Mouse (Mus musculus) embryonic facial prominence, embryonic 14.5 days (tissue): Measurements from ENCODE around the gene Armc12. TPM values are rescaled to one million over a fixed set of nuclear protein-coding genes. Genes with fewer than 3 reads are reported as not detected.

Experiments
- ATAC-seq: fragments of 200-750 bp; cut with Nextera tagmentation; 2 replicates; pipeline ENCODE4 v1.8.0; 2017; ENCODE audit warnings: low read depth, moderate number of reproducible peaks, moderate TSS enrichment
- DNase-seq: peaks from one replicate; pipeline ENCODE4 v3.0.0-alpha.2; 2015; ENCODE audit warnings: low spot score
- H3K27ac ChIP-seq: fragments of 300-500 bp; sonication (generic); replicated peaks from 2 replicates; pipeline ENCODE4 v1.5.1; 2014; ENCODE audit warnings: low read depth, mild to moderate bottlenecking, low read length, moderate library complexity
- H3K27me3 ChIP-seq: fragments of 300-500 bp; sonication (generic); replicated peaks from 2 replicates; pipeline ENCODE4 v1.6.1; 2014; ENCODE audit warnings: low read length; ENCODE audit not compliant: control insufficient read depth, insufficient read depth
- H3K36me3 ChIP-seq: fragments of 300-500 bp; sonication (generic); 2 replicates; pipeline ENCODE4 v1.6.1; 2014; ENCODE audit warnings: low read length, mixed read lengths; ENCODE audit not compliant: control insufficient read depth, insufficient read depth
- H3K4me1 ChIP-seq: fragments of 300-500 bp; sonication (generic); 2 replicates; pipeline ENCODE4 v1.6.1; 2014; ENCODE audit warnings: antibody characterized with exemption, low read length; ENCODE audit not compliant: control insufficient read depth, insufficient read depth
- H3K4me2 ChIP-seq: fragments of 300-500 bp; sonication (generic); 2 replicates; pipeline ENCODE4 v1.6.1; 2014; ENCODE audit warnings: low read depth, mild to moderate bottlenecking, low read length, moderate library complexity, mixed read lengths
- H3K4me3 ChIP-seq: fragments of 300-500 bp; sonication (generic); 2 replicates; pipeline ENCODE4 v1.5.1; 2014; ENCODE audit warnings: low read depth, mild to moderate bottlenecking, low read length
- H3K9ac ChIP-seq: fragments of 300-500 bp; sonication (generic); 2 replicates; pipeline ENCODE4 v1.6.1; 2014; ENCODE audit warnings: low read depth, mild to moderate bottlenecking, low read length, moderate library complexity, mixed read lengths
- H3K9me3 ChIP-seq: fragments of 300-500 bp; sonication (generic); 2 replicates; pipeline ENCODE4 v1.6.1; 2016; ENCODE audit warnings: low read length; ENCODE audit not compliant: control insufficient read depth
- WGBS: fragments of 180-500 bp; shearing (Covaris S2); extraction: QIAGEN DNeasy Blood & Tissue Kit; methylation state at CpG from one replicate; pipeline ENCODE4 v1.1.7; 2014; 5-methylcytosine and 5-hydroxymethylcytosine counted together
- polyA plus RNA-seq: library from polyadenylated mRNA; unstranded; fragments of >200 nt; fragmentation: Nextera tagmentation; extraction: Ambion mirVana; gene quantifications from 2 replicates; pipeline ENCODE4 v1.2.1, GENCODE M21; 2014

The Armc12 gene
- polyA plus RNA-seq, 1 experiment from 2014 or later, result not detected

GRCm38 (mm10) chr17:28491035-28491770 is 39.4 kb upstream of the Armc12 start:
- peak; percentile 26; the same call in 1 of the 2 replicates for ATAC-seq
- Histone ChIP-seq H3K4me3 (no peak overlapping the region), H3K9me3 (no peaks in the 10 kb centered on the region), H3K36me3 (no peaks in the 10 kb centered on the region), H3K27ac (no peak overlapping the region), H3K4me2 (no peak overlapping the region), H3K27me3 (no peaks in the 10 kb centered on the region), H3K9ac (no peak overlapping the region), H3K4me1 (no peaks in the 10 kb centered on the region; the same call in 1 of the 2 replicates)
- WGBS, result 68% methylated on average over 14 of the region's 14 CpGs
- peak; percentile 48 for DNase-seq

GRCm38 (mm10) chr17:28495832-28496231 is 34.8 kb upstream of the Armc12 start:
- no peak for ATAC-seq
- H3K27ac ChIP-seq, result no peak overlapping the region
- H3K4me1 ChIP-seq, result no peaks in the 10 kb centered on the region
- no peaks in the 10 kb centered on the region for H3K27me3 ChIP-seq
- H3K9ac ChIP-seq, result no peak overlapping the region
- no peak for DNase-seq
- H3K4me2 ChIP-seq, result no peak overlapping the region
- no peaks in the 10 kb centered on the region for H3K36me3 ChIP-seq
- 0 out of 2 replicates have a peak, but pooled peaks cover 6% of the 10 kb centered on the region for H3K9me3 ChIP-seq
- 89% methylated on average over 8 of the region's 8 CpGs for WGBS
- no peak overlapping the region for H3K4me3 ChIP-seq

GRCm38 (mm10) chr17:28499190-28499589 is 31.4 kb upstream of the Armc12 start:
- DNase-seq (no peak), ATAC-seq (no peak)
- WGBS, result 61% methylated on average over 2 of the region's 2 CpGs
- no peak overlapping the region for H3K27ac ChIP-seq
- no peak overlapping the region for H3K9ac ChIP-seq
- no peaks in the 10 kb centered on the region for H3K4me1 ChIP-seq
- H3K36me3 ChIP-seq, result no peaks in the 10 kb centered on the region
- H3K27me3 ChIP-seq, result no peaks in the 10 kb centered on the region
- H3K9me3 ChIP-seq, result 0 out of 2 replicates have a peak, but pooled peaks cover 6% of the 10 kb centered on the region
- no peak overlapping the region for H3K4me3 ChIP-seq
- no peak overlapping the region for H3K4me2 ChIP-seq

DNA sequence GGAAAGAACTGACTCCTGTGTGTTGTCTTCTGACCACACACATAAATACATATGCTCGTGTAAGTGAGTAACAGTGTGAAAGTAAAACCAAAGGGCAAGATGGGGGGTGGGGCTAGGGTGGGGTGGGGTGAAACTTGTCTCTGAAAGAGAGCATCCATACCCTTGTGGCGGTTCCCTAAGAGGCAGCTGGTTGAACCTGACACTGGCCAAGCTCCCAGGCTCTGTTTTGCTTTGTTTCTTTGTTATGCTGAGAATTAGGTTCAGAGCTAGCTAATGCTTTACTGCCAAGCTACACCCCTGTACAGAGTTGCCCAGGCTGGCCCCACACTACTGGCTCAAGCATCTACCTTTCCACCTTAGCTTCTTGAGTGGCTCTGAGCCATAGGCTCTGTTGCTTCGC is 30.1 kb upstream of the Armc12 start:
- Histone ChIP-seq H3K4me2 (no peak overlapping the region), H3K27ac (no peak overlapping the region), H3K9me3 (0 out of 2 replicates have a peak, but pooled peaks cover 6% of the 10 kb centered on the region), H3K4me1 (no peaks in the 10 kb centered on the region), H3K4me3 (no peak overlapping the region), H3K27me3 (no peaks in the 10 kb centered on the region), H3K9ac (no peak overlapping the region), H3K36me3 (no peaks in the 10 kb centered on the region)
- WGBS, result 67% methylated on average over 3 of the region's 3 CpGs
- ATAC-seq, result no peak
- no peak for DNase-seq

- Histone ChIP-seq H3K27ac (no peak overlapping the region), H3K36me3 (no peaks in the 10 kb centered on the region), H3K4me1 (no peaks in the 10 kb centered on the region), H3K27me3 (no peaks in the 10 kb centered on the region), H3K4me2 (no peak overlapping the region), H3K9ac (no peak overlapping the region), H3K4me3 (no peak overlapping the region), H3K9me3 (0 out of 2 replicates have a peak, but pooled peaks cover under 1% of the 10 kb centered on the region)
- ATAC-seq, result no peak
- DNase-seq, result no peak
- WGBS, result 62% methylated on average over 7 of the region's 7 CpGs
Observed at GRCm38 (mm10) chr17:28502196-28502821, 28.3 kb upstream of the Armc12 start.

DNA sequence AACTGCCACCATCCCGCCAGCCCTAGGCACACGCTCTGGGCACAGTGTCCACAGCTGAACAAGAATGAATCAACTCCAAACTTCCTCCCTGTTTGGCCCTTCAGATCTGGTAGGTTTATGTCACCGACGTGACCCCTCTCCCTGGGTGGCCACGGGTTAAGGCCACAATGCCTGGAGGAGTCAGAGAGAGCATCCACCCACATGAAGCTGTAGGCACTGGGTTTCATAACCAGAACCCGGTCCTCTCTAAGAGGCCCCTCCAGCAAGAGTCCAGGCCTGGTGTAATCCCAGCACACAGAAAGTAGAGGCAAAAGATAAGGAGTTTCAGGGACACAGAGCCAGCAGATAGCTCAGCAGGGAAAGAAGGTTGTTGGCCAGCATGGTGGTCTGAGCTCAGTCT is 26.4 kb upstream of the Armc12 start:
- DNase-seq (no peak), ATAC-seq (no peak)
- no peak overlapping the region for H3K4me3 ChIP-seq
- H3K9me3 ChIP-seq, result no peaks in the 10 kb centered on the region
- H3K27me3 ChIP-seq, result no peaks in the 10 kb centered on the region
- no peaks in the 10 kb centered on the region for H3K4me1 ChIP-seq
- H3K4me2 ChIP-seq, result no peak overlapping the region
- no peak overlapping the region for H3K9ac ChIP-seq
- H3K27ac ChIP-seq, result no peak overlapping the region
- no peaks in the 10 kb centered on the region for H3K36me3 ChIP-seq
- WGBS, result 75% methylated on average over 6 of the region's 6 CpGs

GRCm38 (mm10) chr17:28505591-28505990 is 25.0 kb upstream of the Armc12 start:
- H3K27me3 ChIP-seq, result no peaks in the 10 kb centered on the region
- no peak overlapping the region for H3K4me3 ChIP-seq
- H3K9me3 ChIP-seq, result no peaks in the 10 kb centered on the region
- no peaks in the 10 kb centered on the region for H3K36me3 ChIP-seq
- DNase-seq (no peak), ATAC-seq (no peak)
- H3K9ac ChIP-seq, result no peak overlapping the region
- H3K4me2 ChIP-seq, result no peak overlapping the region
- no peak overlapping the region for H3K27ac ChIP-seq
- WGBS, result 85% methylated on average over 4 of the region's 4 CpGs
- peaks cover under 1% of the 10 kb centered on the region for H3K4me1 ChIP-seq

GRCm38 (mm10) chr17:28506895-28507294 is 23.7 kb upstream of the Armc12 start:
- no peaks in the 10 kb centered on the region for H3K9me3 ChIP-seq
- no peaks in the 10 kb centered on the region for H3K36me3 ChIP-seq
- no peak overlapping the region for H3K9ac ChIP-seq
- ATAC-seq (no peak), DNase-seq (no peak)
- H3K4me3 ChIP-seq, result no peak overlapping the region
- H3K4me2 ChIP-seq, result no peak overlapping the region
- no peak overlapping the region for H3K27ac ChIP-seq
- H3K4me1 ChIP-seq, result peaks cover 12% of the 10 kb centered on the region
- H3K27me3 ChIP-seq, result no peaks in the 10 kb centered on the region
- WGBS, result 23% methylated on average over 5 of the region's 5 CpGs
